Mouse (Mus musculus): ENCODE measurements at regions not wholly inside any gene's neighbourhood (a gene's known extent, or its start where the extent isn't known, plus 50 kb on each side); places are given as distances from the start of the nearest gene placed in this dataset.

DNA sequence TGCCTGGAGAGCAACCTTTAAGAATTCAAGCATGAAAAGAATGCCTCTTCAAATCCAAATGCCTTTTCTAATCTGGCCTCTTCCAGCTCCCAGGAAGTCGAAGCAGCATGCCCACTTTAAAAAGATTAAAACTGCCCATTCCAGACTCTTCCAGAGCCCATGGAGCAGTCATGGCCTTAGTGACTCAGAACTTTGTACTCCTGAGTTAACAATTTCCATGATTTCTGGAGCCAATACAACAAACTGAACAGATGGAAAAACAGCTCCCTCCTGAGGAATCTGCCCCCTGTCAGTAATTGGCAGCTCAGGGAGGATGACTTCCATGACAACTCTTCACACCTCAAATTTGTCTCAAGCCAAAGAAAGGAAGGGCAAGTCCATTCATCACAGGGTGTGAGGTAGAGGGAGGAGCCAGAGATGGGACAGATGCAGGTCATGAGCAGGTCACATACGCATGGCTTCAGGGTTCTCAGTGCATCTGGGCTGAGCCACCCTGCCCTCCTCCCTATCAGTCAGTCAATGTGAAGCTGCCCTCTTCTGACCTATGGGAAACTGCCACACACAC is 75.4 kb upstream of the Tcerg1l start:
- TF ChIP-seq CTCF (IDR thresholded peaks at IDR 0.05; ENCODE audit: low read depth) (no peak), EP300 (IDR thresholded peaks at IDR 0.05; ENCODE audit: low read depth) (no peak)
